Mouse (Mus musculus): ENCODE results near the gene Car14. TPM values are rescaled to one million over a fixed set of nuclear protein-coding genes. Genes with fewer than 3 reads are reported as not detected.
"Not testable (repeated sequence)": the region's sequence is repeated elsewhere in the genome, so short reads cannot be mapped to it uniquely, and the experiment has no call there.

The Car14 gene
- polyA plus RNA-seq, 1 experiment from 2014 or later = 16.6 TPM

DNA sequence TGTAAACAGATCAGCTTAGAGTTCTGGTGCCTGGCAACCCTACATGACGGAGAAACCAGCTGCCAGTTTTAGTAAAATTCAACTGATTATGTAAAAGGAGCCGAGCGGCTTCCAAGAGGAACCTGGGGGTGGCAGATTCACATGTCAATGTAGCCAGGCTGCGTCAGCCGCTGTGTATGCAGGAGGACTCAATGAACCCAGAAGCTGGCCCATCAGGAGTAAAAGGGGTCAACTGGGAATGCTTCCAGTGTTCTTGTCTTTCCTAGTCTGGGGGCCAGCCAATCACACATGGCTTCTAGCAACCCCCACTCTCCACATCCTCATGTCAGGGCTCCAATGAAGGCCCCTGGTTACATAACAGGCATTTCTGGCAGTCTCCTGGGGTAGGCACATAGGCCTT lies 39.4 kb downstream of the Car14 start:
- Histone ChIP-seq H3K9ac (no peak overlapping the region), H3K4me1 (peaks cover under 1% of the 10 kb centered on the region; the same call in 1 of the 2 replicates), H3K36me3 (peaks cover 55% of the 10 kb centered on the region), H3K27ac (no peak overlapping the region), H3K4me2 (no peak overlapping the region), H3K4me3 (no peak overlapping the region), H3K9me3 (no peaks in the 10 kb centered on the region), H3K27me3 (no peaks in the 10 kb centered on the region)
- 92% methylated on average over 5 of the region's 5 CpGs for WGBS
- no peak for ATAC-seq (ENCODE audit: insufficient number of reproducible peaks, insufficient read depth, low FRiP score, low TSS enrichment, low read depth)

DNA sequence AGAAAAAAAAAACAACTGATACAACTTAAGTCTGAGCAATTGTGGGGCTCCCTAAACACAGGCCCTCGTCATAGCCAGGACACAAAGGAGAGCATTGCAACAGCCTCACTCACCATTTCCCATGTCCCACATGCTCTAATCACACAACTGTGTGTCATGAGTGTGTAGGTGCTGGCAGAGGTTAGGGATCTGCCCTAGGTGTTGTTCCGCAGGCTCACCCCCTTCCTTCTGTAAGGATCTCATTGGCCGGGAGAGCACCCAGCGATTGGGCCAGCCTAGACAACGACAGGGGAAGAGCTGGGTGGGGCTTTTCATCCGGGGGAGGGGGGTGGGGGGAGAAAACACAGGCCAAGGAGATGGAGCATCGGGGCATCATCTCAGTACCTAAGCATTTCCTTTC lies 40.9 kb downstream of the Car14 start:
- peaks cover 44% of the 10 kb centered on the region for H3K36me3 ChIP-seq
- H3K4me3 ChIP-seq = no peak overlapping the region
- no peak overlapping the region for H3K9ac ChIP-seq
- ATAC-seq (ENCODE audit: insufficient number of reproducible peaks, insufficient read depth, low FRiP score, low TSS enrichment, low read depth) = no peak
- no peak overlapping the region for H3K27ac ChIP-seq
- H3K4me2 ChIP-seq = no peak overlapping the region
- H3K4me1 ChIP-seq = no peaks in the 10 kb centered on the region
- 80% methylated on average over 7 of the region's 7 CpGs for WGBS
- no peaks in the 10 kb centered on the region for H3K27me3 ChIP-seq
- H3K9me3 ChIP-seq = no peaks in the 10 kb centered on the region

DNA sequence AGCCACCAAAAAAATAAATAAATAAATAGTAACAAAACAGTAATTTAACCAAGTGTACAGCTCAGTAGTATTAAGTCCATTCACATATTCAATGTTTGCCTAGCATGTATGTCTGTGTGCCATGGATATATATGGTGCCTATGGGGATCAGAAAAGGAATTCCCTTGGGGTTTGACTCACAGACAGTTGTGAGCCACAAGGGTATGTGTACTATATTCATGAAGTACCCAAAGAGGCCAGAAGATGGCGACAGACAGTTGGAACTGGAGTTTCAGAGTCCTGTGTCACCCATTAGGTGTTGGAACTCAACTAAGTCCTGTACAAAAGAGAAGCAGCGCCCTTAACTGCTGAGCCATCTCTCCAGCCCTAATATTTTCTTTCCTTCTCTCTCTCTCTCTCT lies 42.7 kb downstream of the Car14 start:
- Histone ChIP-seq H3K27me3 (no peaks in the 10 kb centered on the region), H3K4me1 (no peaks in the 10 kb centered on the region), H3K4me2 (no peak overlapping the region), H3K36me3 (peaks cover 33% of the 10 kb centered on the region), H3K9me3 (no peaks in the 10 kb centered on the region), H3K4me3 (no peak overlapping the region), H3K9ac (no peak overlapping the region), H3K27ac (no peak overlapping the region)
- ATAC-seq (ENCODE audit: insufficient number of reproducible peaks, insufficient read depth, low FRiP score, low TSS enrichment, low read depth) = no peak
- WGBS = 50% methylated on average over 2 of the region's 2 CpGs

DNA sequence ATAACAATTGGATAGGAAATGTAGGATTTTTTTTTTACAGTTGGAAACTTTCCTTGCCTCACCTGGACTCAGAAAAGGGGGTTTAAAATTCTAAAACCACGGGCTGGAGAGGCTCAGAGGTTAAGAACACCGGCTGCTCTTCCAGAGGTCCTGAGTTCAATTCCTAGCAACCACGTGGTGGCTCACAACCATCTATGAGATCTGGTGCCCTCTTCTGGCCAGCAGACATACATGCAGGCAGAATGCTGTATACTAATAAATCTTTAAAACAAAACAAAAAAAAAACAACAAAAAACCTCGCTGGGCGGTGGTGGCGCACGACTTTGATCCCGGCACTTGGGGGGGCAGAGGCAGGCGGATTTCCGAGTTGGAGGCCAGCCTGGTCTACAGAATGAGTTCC lies 43.3 kb downstream of the Car14 start:
- no peaks in the 10 kb centered on the region for H3K9me3 ChIP-seq
- H3K4me1 ChIP-seq = no peaks in the 10 kb centered on the region
- H3K27me3 ChIP-seq = no peaks in the 10 kb centered on the region
- whole genome bisulfite sequencing = 83% methylated on average over 10 of the region's 10 CpGs
- peaks cover 33% of the 10 kb centered on the region for H3K36me3 ChIP-seq
- no peak for ATAC-seq (ENCODE audit: insufficient number of reproducible peaks, insufficient read depth, low FRiP score, low TSS enrichment, low read depth)
- no peak overlapping the region for H3K27ac ChIP-seq
- no peak overlapping the region for H3K4me3 ChIP-seq
- no peak overlapping the region for H3K4me2 ChIP-seq
- H3K9ac ChIP-seq = no peak overlapping the region

DNA sequence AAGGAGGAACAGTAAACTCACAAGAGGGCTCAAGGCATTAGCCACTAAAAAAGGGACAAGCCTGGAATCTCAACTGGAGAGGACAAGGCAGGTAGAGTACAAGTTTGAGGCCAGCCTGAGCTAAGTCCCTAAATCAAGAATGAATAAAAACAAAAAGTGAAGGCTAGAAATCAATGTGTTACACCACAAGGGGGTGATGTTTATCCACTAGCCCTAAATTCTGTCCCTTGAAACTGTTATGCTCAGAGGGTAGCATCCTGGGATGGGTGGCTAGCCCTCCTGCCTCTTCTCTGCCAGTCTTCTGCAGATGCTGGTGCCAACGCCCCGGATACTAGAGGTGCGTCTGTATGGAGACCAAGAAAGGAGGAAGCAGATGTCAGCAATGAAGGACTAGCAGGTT lies 44.2 kb downstream of the Car14 start:
- no peak for ATAC-seq (ENCODE audit: insufficient number of reproducible peaks, insufficient read depth, low FRiP score, low TSS enrichment, low read depth)
- H3K4me1 ChIP-seq = no peaks in the 10 kb centered on the region
- H3K9ac ChIP-seq = no peak overlapping the region
- no peak overlapping the region for H3K4me3 ChIP-seq
- WGBS = 81% methylated on average over 3 of the region's 3 CpGs
- no peaks in the 10 kb centered on the region for H3K27me3 ChIP-seq
- peaks cover 27% of the 10 kb centered on the region for H3K36me3 ChIP-seq
- H3K9me3 ChIP-seq = no peaks in the 10 kb centered on the region
- H3K27ac ChIP-seq = no peak overlapping the region
- no peak overlapping the region for H3K4me2 ChIP-seq

DNA sequence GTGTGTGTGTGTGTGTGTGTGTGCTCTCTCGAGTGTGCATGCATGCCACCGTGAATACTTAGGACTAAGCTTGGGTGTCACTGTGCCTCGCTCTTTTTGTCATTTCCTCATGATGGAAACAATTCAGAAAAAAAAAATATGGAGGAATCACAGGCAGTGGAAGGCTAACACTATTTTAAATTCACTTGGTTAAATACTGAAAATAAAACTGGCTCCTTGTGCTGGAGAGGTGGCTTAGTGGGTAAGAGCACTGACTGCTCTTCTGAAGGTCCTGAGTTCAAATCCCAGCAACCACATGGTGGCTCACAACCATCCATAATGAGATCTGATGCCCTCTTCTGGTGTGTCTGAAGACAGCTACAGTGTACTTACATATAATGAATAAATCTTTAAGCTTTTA lies 46.2 kb downstream of the Car14 start:
- H3K4me1 ChIP-seq; H3K4me3 ChIP-seq; H3K9ac ChIP-seq; H3K9me3 ChIP-seq; H3K27ac ChIP-seq; ATAC-seq (ENCODE audit: insufficient number of reproducible peaks, insufficient read depth, low FRiP score, low TSS enrichment, low read depth); H3K4me2 ChIP-seq; H3K27me3 ChIP-seq: not testable (repeated sequence)
- whole genome bisulfite sequencing = 87% methylated on average over 3 of the region's 3 CpGs
- peaks cover 12% of the 10 kb centered on the region for H3K36me3 ChIP-seq

DNA sequence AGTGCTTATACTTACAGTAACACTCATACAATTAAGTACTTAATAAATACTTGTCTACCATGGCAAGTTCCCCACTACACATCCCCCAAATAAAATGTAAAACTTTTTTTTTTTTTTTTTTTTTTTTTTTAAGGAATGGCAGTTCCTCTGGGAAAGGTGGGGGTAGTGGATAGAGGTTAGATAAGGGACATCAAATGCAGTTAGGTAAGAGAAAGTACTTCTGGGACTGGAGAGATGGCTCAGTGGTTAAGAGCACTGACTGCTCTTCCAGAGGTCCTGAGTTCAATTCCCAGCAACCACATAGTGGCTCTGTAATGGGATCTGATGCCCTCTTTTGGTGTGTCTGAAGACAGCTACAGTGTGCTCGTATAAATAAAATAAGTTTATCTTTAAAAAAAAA lies 47.4 kb downstream of the Car14 start:
- ATAC-seq (ENCODE audit: insufficient number of reproducible peaks, insufficient read depth, low FRiP score, low TSS enrichment, low read depth); H3K4me2 ChIP-seq; H3K27ac ChIP-seq; H3K27me3 ChIP-seq; H3K9me3 ChIP-seq; H3K4me3 ChIP-seq; H3K9ac ChIP-seq; H3K4me1 ChIP-seq: not testable (repeated sequence)
- 82% methylated on average over 1 of the region's 1 CpGs for WGBS
- peaks cover 17% of the 10 kb centered on the region for H3K36me3 ChIP-seq

DNA sequence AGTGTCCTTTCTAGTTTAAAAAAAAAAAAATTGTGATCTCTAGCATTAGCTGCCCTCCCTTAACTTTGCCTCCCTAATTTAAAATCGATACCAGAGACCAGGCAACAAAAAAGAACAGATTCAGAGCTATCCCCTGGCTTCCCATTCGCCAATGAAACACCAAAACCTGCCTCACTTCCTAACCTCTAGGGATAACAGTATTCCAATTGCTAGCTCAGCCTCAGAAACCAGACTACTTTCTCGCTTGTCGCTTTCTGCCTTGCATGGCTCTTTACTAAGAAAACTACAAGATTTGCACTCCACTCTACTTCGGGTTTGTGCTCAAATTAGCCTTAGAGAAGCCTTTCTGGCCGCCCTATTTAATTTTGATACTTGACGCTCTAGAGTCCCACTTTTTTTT lies 48.4 kb downstream of the Car14 start:
- Histone ChIP-seq H3K4me2 (peak overlapping the region; percentile 69), H3K9ac (peak overlapping the region; percentile 90), H3K9me3 (no peaks in the 10 kb centered on the region), H3K4me3 (peak overlapping the region; percentile 82), H3K27ac (peak overlapping the region; percentile 86), H3K27me3 (no peaks in the 10 kb centered on the region), H3K36me3 (peaks cover 21% of the 10 kb centered on the region), H3K4me1 (peaks cover 7% of the 10 kb centered on the region; the same call in 1 of the 2 replicates)
- ATAC-seq (ENCODE audit: insufficient number of reproducible peaks, insufficient read depth, low FRiP score, low TSS enrichment, low read depth) = no peak
- WGBS = 20% methylated on average over 7 of the region's 7 CpGs

DNA sequence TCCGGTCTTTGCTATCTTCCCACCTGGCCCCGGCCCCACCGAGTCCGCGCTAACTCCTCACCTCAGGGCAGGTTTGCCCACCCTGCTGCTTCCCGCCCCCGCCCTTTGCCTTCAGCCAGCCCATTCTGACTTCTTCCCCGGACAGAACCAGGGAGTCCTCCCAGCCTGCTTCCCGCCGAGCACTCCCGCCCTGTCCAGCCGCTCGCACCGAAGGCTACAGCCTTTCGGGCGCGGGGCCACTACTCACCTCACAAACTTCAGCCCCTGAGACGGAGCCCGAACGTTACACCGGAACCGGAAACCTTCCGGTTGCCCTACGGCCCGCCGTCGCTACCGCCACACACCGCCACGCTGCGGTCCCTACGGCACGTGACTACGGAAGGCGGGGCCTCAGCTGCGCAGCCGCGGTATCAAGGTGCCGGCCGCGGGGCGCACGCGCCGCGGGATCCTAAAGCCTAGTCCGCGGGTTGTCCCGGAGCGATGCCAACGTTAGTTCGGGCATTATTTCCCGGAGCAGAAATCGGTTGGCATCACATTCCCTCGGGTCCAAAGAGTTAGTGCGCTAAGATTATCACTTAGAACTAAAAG lies 48.9 kb downstream of the Car14 start, which contains the start of gene Prpf3:
TSS of gene Prpf3 (minus strand) at position 384 of the 588 bp plus-strand sequence.
- H3K4me3 ChIP-seq = peak within 1 kb of the TSS; percentile 82
- peak within 1 kb of the TSS; percentile 90 for H3K9ac ChIP-seq
- H3K27me3 ChIP-seq = no peaks in the 10 kb centered on the region
- peak within 1 kb of the TSS; percentile 69 for H3K4me2 ChIP-seq
- no peaks in the 10 kb centered on the region for H3K9me3 ChIP-seq
- H3K36me3 ChIP-seq = peaks cover 26% of the 10 kb centered on the region
- peaks cover 7% of the 10 kb centered on the region; the same call in 1 of the 2 replicates for H3K4me1 ChIP-seq
- under 1% methylated on average over 56 of the region's 56 CpGs for WGBS
- peak within 1 kb of the TSS; percentile 86 for H3K27ac ChIP-seq
- peak; percentile 94 for ATAC-seq (ENCODE audit: insufficient number of reproducible peaks, insufficient read depth, low FRiP score, low TSS enrichment, low read depth)

DNA sequence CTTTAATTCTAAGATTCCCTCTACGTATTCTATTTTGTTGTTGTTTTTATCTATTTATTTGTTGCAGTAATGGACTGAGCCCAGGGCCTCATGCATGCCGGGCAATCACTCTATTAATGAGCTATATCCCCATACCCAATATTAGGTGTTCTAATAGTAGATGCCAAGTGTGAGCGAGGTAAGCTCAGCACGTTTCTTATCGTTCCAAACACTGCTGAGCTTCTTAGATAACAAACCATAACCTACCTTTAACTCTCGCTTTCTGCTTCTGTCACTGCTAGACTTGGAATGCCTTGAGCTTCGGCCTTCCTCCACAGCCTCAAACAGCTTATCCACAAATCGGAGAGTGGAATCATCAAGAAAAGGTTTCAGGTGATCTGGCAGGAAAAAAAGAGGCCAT lies 53.2 kb downstream of the Car14 start:
- Histone ChIP-seq H3K36me3 (peaks cover 69% of the 10 kb centered on the region), H3K9me3 (no peaks in the 10 kb centered on the region), H3K4me1 (peaks cover 7% of the 10 kb centered on the region; the same call in 1 of the 2 replicates), H3K9ac (no peak overlapping the region), H3K27me3 (no peaks in the 10 kb centered on the region), H3K4me2 (no peak overlapping the region), H3K27ac (no peak overlapping the region), H3K4me3 (no peak overlapping the region)
- no peak for ATAC-seq (ENCODE audit: insufficient number of reproducible peaks, insufficient read depth, low FRiP score, low TSS enrichment, low read depth)
- WGBS = 96% methylated on average over 8 of the region's 8 CpGs

DNA sequence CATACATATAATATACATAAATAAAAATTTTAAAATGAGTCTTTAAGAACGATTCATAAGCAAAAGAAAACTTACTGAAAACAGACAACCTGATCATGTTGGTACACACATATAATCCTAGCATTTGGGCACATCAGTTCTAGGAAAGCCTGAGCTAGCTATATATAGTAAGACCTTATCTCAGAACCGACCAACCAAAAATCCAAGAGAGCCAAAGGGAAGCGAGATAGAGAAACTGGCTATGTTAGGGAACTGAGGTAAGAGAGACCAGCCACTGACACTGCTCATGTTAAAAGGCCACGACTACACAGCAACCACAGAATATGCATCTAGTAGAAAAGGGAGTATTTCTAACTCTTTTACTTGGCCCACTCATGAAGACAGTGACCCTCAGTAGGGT lies 53.9 kb downstream of the Car14 start:
- peaks cover 75% of the 10 kb centered on the region for H3K36me3 ChIP-seq
- WGBS = 86% methylated on average over 4 of the region's 4 CpGs

More for the DNA sequence above, 53.9 kb downstream of the Car14 start:
- H3K4me3 ChIP-seq = no peak overlapping the region
- no peak overlapping the region for H3K4me2 ChIP-seq
- no peaks in the 10 kb centered on the region for H3K9me3 ChIP-seq
- no peak for ATAC-seq (ENCODE audit: insufficient number of reproducible peaks, insufficient read depth, low FRiP score, low TSS enrichment, low read depth)
- H3K27ac ChIP-seq = no peak overlapping the region
- peaks cover 7% of the 10 kb centered on the region; the same call in 1 of the 2 replicates for H3K4me1 ChIP-seq
- no peak overlapping the region for H3K9ac ChIP-seq
- no peaks in the 10 kb centered on the region for H3K27me3 ChIP-seq

Data from embryonic facial prominence, embryonic 13.5 days (tissue).